Mouse (Mus musculus): ENCODE measurements around the gene Gpatch1. TPM values are rescaled to one million over a fixed set of nuclear protein-coding genes. Genes with fewer than 3 reads are reported as not detected.
"Not testable (repeated sequence)": the region's sequence is repeated elsewhere in the genome, so short reads cannot be mapped to it uniquely, and the experiment has no call there.

The Gpatch1 gene
- total RNA-seq, 2 experiments from 2014 or later = 23.3 to 24.4 TPM

DNA sequence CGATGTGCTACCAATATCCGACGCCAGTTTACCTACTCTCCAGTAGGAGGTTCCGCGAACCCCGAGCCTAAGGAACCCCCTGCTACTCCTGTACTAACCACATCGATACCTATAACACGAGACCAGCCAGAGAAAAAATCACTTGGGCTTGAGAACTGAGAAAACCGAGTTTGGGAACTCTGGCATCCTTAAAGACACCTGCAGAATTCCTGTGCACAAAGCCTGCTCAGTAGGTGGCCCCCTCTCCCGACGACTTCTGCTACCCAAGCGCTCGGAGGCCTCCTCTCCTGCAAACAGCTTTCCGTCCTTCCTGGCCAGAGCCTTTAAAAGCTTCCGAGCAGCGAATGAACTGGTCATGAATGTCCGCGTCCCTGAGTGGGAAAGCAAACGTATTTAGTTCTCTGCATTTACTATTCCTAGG is 15.0 kb upstream of the Gpatch1 start:
- peak in 1 of 2 experiments; percentile 49 for DNase-seq (ENCODE audit: low spot score in 2 of 2)

DNA sequence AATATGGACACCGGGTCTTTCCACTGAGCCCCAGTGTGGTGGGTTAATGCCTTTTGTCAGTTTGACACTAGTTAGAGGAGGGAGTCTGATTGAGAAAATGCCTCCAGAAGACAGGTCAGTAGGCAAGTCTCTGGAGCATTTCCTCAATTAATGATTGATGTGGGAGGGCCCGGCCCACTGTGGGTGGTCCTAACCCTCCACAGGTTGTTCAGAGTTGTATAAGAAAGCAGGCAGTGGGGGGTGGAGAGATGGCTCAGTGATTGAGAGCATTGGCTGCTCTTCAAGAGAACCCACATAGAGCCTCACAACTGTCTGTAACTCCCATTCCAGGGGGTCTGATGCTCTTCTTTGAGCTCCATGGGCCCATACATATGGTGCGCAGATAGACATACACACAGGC is 13.3 kb upstream of the Gpatch1 start:
- DNase-seq (ENCODE audit: low spot score in 2 of 2) = no peak

DNA sequence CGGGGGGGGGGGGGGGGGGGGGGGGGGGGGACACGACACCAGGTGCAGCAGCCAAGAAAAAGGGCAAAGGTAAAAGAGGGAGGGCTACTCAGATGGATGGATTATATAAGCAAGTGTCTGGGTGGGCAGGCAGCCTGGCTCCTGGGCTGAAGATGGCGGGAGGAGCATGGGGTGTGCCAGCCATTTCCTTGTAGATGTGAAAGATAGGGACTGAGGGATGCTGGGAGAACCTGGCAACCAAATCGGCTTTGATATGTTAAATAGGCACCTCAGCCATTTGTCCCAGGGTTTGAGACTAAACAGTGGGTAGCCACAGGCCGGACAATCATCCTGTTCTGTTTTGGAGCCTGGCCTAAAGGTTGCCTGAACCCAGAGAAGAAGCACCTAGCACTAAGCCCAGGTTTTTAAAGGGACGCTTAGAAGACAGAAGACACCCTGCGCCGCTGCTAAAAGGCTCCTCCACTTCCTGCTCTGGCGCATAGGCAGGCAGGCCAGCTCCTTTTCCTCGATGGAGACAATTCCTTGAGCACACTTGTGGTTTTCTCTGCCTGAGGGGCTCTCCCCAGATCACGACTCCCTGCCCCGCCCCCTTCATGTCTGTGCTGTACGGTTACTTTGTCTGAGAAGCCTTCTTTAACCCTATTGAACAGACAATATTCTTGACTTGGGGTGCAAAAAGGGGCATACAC is 4.6 kb upstream of the Gpatch1 start:
- DNase-seq (ENCODE audit: low spot score in 2 of 2) = no peak

GRCm38 (mm10) chr7:35322161-35322560 is 3.9 kb upstream of the Gpatch1 start:
- DNase-seq (ENCODE audit: low spot score in 2 of 2) = no peak

- DNase-seq (ENCODE audit: low spot score in 2 of 2) = no peak
These were observed 1.5 kb upstream of the Gpatch1 start for GRCm38 (mm10) chr7:35319755-35320154.

DNA sequence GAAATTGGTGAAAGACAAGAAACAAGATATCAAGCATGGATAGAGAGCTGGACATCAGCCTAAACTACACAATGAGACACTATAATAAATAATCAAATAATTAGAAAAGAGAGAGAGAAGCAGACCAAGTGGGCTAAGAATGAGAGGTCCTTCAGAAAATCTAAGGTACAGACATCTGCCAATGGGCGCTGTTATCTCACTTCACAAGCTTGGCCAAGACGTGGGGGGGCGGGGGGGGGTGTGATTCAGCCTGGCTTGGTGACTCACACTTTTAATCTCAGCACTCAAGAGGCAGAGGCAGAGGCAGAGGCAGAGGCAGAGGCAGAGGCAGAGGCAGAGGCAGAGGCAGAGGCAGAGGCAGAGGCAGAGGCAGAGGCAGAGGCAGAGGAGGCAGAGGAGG is 981 bp upstream of the Gpatch1 start:
- not testable (repeated sequence) for DNase-seq (ENCODE audit: low spot score in 2 of 2)

DNA sequence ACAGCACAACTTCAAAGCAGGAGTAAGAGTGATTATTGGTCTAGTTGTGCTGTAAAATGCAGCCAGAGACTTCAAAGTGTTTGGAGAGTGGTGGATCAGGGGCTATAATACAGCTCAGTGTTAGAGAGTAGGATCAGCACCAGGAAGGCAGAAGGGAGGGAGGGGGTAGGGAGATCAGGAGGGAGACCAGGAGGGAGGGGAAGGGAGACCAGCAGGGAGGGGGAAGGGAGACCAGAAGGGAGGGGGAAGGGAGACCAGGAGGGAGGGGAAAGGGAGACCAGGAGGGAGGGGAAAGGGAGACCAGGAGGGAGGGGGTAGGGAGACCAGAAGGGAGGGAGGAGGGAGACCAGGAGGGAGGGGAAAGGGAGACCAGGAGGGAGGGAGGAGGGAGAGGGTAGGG is 4.1 kb downstream of the Gpatch1 start:
- DNase-seq (ENCODE audit: low spot score in 2 of 2) = no peak

DNA sequence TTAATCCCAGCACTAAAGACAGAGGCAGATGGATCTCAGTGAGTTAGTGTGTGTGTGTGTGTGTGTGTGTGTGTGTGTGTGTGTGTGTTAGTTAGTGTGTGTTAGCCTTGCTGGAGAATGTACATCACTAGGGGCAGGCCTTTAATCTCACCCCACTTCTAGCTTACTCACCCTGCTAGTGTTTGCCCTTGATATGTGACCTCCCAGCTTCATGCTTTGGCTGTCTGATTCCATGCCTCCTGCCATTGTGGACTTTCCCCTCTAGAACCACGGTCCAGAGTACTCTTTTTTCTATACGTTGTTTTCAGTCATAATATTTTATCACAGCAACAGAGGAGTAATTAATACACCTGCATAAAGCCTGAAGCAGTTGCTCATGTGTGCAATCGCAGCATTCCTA is 7.0 kb downstream of the Gpatch1 start:
- DNase-seq (ENCODE audit: low spot score in 2 of 2) = no peak

DNA sequence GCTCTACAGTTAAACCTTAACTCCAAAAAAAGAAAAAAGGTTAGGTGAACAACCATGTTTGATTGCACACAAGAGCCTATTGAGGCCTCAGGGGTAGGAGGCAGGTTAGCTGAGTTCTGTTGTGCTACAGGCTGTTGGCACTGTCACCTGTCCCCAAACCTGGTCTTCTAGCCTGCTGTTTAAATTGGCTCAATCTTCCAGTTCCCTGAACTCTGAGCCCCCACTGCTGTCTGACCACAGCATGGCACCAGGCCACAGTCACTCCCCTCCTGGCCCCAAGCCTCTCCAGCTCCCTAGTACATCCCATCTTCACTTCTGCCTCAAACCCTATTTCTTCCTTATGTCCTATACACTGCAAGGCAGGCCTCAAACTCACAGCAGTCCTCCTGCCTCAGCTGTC is 17.4 kb downstream of the Gpatch1 start:
- DNase-seq (ENCODE audit: low spot score in 2 of 2) = no peak

GRCm38 (mm10) chr7:35299656-35300055 is 18.6 kb downstream of the Gpatch1 start:
- no peak for DNase-seq (ENCODE audit: low spot score in 2 of 2)

DNA sequence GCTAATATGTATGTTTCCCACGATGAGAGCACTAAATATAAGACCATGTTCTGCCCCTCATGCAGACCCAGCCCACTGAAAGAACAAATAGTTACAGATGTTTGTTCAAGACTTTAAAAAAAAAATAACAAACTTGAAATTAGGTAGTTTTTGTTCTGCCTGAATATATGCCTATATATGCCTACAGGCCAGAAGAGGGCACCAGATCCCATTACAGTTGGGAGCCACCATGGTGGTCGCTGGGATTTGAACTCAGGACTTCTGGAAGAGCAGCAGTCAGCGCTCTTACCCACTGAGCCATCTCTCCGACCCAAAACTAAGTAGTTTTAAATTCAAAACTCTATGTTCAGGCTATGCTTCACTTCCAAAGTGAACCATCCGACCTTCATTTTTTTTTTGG is 20.4 kb downstream of the Gpatch1 start:
- no peak for DNase-seq (ENCODE audit: low spot score in 2 of 2)

DNA sequence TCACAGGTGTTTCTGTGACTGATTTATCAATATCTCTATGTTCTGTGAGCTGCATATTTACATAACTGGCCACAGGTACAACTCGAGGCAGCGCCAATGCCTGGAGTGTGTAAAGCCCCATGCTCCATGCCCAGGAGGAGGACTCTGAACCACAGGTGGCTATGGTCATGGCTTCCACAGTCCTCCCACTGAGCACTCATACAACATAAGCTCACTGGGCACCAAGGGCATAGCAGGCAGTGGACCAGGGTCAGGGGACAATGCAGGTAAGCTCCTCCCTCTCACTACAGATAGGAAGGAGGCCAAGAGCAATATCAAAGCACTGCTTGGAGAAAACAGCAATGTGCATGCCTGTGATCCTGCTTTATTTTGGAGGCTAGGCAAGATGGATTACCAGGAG is 22.6 kb downstream of the Gpatch1 start:
- DNase-seq (ENCODE audit: low spot score in 2 of 2) = no peak

GRCm38 (mm10) chr7:35293464-35293863 is 24.8 kb downstream of the Gpatch1 start:
- no peak for DNase-seq (ENCODE audit: low spot score in 2 of 2)

- no peak for DNase-seq (ENCODE audit: low spot score in 2 of 2)
These were observed 39.3 kb downstream of the Gpatch1 start for GRCm38 (mm10) chr7:35278933-35279332.

DNA sequence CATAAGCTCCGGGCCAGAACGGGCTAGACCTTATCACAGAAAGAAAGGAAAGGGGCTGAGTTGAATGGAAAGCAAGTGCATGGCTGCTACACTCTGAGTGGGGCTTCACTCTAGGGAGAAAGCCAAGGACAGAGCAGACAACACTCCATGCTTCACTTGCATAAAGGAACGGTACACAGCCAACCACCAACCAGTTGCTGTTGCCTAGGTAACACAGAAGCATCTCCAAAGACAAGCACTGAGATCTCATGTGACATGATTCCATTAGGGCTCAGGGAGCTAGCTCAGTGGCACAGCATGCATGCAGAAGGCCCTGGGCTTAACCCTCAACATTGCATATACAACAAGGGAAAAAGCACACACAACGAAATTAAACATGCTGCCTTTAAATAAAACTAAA is 40.8 kb downstream of the Gpatch1 start:
- no peak for DNase-seq (ENCODE audit: low spot score in 2 of 2)

GRCm38 (mm10) chr7:35269443-35270024 is 48.7 kb downstream of the Gpatch1 start:
- DNase-seq (ENCODE audit: low spot score in 2 of 2) = no peak

- DNase-seq (ENCODE audit: low spot score in 2 of 2) = no peak
These were observed 50.4 kb downstream of the Gpatch1 start for GRCm38 (mm10) chr7:35267841-35268240.

GRCm38 (mm10) chr7:35266666-35267065 is 51.6 kb downstream of the Gpatch1 start:
- DNase-seq (ENCODE audit: low spot score in 2 of 2) = no peak

DNA sequence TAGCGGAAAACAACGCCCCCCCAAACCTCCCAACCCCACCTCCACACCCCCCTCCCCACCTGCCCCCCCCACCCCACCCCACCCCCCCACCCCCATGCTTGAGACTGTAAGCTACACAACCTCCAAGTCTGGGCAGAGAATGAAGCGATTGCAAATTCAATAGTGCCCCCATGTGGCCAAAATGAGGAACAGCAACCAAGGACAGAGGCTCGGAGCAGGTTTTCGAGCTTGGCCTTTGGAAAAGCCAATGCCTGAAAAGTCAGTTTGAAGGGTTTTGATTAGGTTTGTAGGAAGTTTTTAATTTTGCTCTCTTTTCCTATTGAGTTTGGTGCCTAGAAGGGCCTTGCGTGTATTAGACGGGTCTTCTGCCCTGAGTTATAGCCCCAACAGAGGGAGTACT is 53.5 kb downstream of the Gpatch1 start:
- DNase-seq (ENCODE audit: low spot score in 2 of 2) = peak; percentile 34 to 48

DNA sequence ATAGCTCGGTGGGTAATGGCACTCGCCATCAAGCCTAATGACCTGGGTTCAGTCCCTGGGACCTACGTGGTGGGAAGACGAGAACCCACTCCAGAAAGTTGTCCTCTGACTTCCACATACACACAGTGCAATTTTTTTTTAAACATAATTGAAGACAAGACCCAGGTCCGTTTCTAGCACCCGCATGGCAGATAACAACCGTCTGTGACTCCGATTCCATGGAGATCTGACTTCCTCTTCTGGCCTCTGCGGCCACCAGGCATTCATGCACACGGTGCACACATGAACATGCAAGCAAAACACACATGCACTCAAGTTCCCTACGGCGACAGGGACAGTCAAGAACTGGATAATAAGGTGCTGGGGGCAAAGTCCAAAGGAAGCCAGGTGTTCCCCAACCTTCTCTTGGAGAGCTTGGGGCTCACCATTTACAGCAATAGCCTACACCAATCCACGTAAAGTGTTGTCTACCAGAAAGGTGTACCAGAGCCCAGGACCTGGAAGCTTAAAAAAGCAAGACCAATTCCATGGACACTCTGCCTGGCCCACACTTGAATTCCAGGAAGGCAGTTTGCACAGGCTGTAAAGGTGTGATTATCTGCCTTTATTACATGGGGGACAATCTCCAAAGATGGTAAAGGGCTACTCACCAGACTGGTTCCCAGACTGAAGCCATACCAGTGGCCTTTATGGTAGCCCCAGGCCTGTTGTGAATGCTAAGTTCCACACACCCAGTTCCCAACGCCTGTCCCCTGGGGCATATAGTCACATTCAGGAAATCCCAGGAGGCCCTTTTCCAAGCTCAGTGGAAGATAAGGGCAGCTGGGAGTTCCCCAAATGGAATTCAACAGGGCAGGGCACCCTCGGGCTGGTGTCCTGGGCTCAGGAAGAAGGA is 54.4 kb downstream of the Gpatch1 start:
- no peak for DNase-seq (ENCODE audit: low spot score in 2 of 2)

- DNase-seq (ENCODE audit: low spot score in 2 of 2) = no peak
These were observed 58.9 kb downstream of the Gpatch1 start for GRCm38 (mm10) chr7:35259384-35259783.

DNA sequence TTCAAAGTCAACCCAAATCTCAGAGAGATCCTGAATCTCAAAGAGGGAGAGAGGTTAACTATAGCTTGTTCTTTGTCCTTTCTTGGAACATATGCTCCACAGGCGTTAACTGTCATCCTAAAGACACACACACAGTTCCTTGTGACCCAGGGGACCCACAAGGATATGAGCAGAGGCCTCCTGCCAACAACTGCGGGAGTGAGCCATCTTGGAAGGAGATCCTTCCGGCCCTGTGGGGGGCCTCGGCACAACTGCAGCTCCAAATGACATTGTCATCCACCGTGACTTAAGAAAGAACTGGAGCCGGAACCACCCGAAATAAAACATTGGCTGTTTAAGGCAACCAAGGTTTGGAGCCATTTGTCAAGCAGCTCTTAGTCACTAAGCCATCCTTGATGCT is 59.9 kb downstream of the Gpatch1 start:
- DNase-seq (ENCODE audit: low spot score in 2 of 2) = no peak
